Mouse (Mus musculus) kidney, adult 10 weeks (tissue): ENCODE data around the gene Pdzrn3. TPM values are rescaled to one million over a fixed set of nuclear protein-coding genes. Genes with fewer than 3 reads are reported as not detected.

ENCODE experiments used
- polyA plus RNA-seq: library from polyadenylated mRNA; stranded (reverse); fragments of 350-450 nt; fragmentation: Illumina TruSeq; extraction: RNeasy Lipid Tissue Mini Kit (QIAGEN cat#74804); gene quantifications from one replicate; pipeline ENCODE4 v1.2.3, GENCODE M21; 2014; ENCODE audit warnings: low read depth, low replicate concordance

Gene Pdzrn3
- polyA plus RNA-seq: 11.6 TPM

DNA sequence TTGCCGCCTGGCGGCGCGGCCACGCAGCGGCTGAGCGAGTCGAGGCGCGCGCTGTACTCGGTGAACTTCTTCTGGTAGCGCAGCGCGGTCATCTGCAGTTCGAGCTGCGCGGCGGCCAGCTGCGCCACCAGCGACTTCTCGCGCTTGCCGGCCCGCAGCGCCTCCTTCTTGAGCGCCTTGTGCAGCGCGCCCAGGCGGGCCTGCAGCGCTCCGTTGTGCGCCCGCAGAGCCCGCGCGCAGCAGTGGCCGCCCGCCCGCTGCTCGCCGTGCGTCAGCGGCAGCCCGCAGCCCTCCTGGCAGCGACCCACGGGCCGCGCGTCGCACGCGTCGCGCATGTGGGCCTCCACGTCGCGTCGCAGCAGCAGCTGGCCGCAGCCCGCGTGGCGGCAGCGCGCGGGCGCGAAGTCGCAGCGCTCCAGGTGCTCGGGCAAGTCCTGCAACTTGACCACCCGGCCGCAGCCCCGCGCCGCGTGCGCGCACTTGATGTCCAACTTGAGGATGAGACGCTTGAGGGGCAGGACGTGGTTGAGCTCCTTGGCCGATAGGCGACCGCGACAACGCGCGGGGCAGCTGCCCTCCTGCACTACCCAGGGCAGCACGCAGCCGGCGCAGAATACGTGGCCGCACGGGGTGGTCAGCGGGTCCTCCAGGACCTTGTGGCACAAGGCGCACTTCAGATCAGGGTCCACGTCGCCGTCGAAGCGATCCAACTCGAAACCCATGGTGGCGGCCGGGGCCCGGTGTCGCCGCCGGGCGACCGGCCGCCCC lies at the start of gene Pdzrn3:
Pdzrn3 (minus strand) TSS at position 731 of the 768 bp plus-strand sequence.

